Mouse (Mus musculus): Measurements from ENCODE around the gene Hecw2. TPM values are rescaled to one million over a fixed set of nuclear protein-coding genes. Genes with fewer than 3 reads are reported as not detected.

The Hecw2 gene
- total and polyA plus RNA-seq, 2 experiments from 2014 or later, result 4.6 to 15.4 TPM

DNA sequence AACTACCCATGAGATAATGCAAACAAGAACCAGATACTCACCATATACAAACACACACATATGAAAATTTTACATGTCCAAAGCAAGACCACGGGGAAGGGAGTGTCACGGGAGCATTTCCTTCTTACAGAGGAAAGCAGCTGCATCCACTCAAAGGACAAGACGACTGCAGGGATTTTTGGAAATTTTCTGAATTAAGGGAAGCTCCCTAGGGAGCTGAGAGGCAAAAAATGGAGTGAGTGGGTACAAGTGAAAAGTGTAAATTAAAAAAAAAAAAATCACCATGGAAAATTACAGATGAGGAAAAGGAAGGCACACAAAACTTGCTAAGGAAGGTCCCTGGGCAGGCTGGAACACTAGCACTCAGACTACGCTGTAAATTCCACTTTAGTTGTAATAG is 353.9 kb downstream of the Hecw2 start:
- DNase-seq, result no peak
- WGBS, result 72% methylated on average over 4 of the region's 4 CpGs
- no peak overlapping the region for H3K27ac ChIP-seq (ENCODE audit: low read depth, low read length)
- no peaks in the 10 kb centered on the region for H3K36me3 ChIP-seq (ENCODE audit: insufficient read depth)
- H3K4me1 ChIP-seq (ENCODE audit: insufficient read depth), result no peaks in the 10 kb centered on the region
- no peaks in the 10 kb centered on the region for H3K27me3 ChIP-seq (ENCODE audit: insufficient read depth, low read length)
- no peaks in the 10 kb centered on the region for H3K9me3 ChIP-seq (ENCODE audit: low read length)
- TF ChIP-seq CTCF (IDR thresholded peaks at IDR 0.05; ENCODE audit: low read depth), result no peak
- H3K4me2 ChIP-seq (ENCODE audit: low read depth), result no peak overlapping the region
- no peak overlapping the region for H3K9ac ChIP-seq
- no peak overlapping the region for H3K4me3 ChIP-seq (ENCODE audit: low read depth, low read length)
- no peak for ATAC-seq

DNA sequence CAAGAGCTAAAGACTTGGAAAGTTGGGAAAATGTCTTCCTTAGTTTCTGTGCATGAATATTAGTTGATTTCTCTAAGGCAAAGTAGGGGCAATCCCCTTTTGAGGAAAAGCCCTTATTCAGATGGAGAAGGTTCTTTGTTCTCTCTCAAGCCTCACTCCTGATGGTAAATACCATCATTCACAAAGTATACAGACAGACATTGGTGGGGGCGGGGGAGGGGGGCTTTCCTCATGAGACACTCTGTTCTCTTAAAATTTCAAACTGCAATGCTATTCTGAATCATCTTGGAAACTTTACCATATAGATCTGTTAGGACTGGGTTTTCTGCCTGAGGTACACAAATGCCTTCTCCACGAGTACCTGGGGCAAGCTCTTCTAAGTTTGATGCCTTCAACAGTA is 355.6 kb downstream of the Hecw2 start:
- H3K9me3 ChIP-seq (ENCODE audit: low read length), result no peaks in the 10 kb centered on the region
- no peak overlapping the region for H3K9ac ChIP-seq
- no peak for DNase-seq
- 71% methylated on average over 2 of the region's 2 CpGs for WGBS
- H3K4me2 ChIP-seq (ENCODE audit: low read depth), result no peak overlapping the region
- no peaks in the 10 kb centered on the region for H3K36me3 ChIP-seq (ENCODE audit: insufficient read depth)
- H3K4me3 ChIP-seq (ENCODE audit: low read depth, low read length), result no peak overlapping the region
- TF ChIP-seq CTCF (IDR thresholded peaks at IDR 0.05; ENCODE audit: low read depth), result no peak
- ATAC-seq, result no peak
- H3K4me1 ChIP-seq (ENCODE audit: insufficient read depth), result no peaks in the 10 kb centered on the region
- H3K27me3 ChIP-seq (ENCODE audit: insufficient read depth, low read length), result no peaks in the 10 kb centered on the region
- no peak overlapping the region for H3K27ac ChIP-seq (ENCODE audit: low read depth, low read length)

DNA sequence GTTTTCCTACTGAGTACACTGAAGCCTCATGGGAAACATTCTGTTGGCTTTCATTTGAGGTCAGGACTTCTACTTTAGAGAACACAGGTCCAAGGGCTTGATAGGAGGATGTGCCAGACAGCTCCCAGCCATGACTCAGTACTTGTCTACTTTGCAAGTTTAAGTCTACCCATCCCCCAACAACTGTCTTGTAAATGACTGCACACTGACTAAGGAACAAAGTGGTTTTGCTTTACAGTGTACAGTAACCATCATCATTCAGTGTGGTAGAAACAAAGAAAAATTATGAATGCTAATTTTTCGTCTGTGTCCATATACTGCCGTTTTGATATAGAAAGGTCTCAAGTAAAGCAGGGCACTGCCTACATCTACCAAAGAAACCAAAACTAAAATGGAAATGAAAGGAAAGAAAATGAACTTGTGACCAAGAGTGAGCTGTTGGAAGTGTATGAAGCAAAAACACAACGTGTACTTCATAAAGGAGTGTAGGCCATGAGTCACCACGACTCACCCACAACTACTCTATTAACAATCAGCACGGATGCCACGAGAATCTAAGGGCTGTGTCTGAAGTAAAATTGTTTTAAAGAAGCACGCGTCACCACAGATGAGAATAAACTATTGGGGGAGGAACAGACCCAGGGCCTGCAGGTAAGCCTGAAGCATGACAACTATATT is 356.6 kb downstream of the Hecw2 start:
- DNase-seq, result no peak
- H3K4me2 ChIP-seq (ENCODE audit: low read depth), result no peak overlapping the region
- no peak overlapping the region for H3K9ac ChIP-seq
- ATAC-seq, result no peak
- no peak overlapping the region for H3K4me3 ChIP-seq (ENCODE audit: low read depth, low read length)
- TF ChIP-seq CTCF (IDR thresholded peaks at IDR 0.05; ENCODE audit: low read depth), result no peak
- H3K27me3 ChIP-seq (ENCODE audit: insufficient read depth, low read length), result no peaks in the 10 kb centered on the region
- H3K4me1 ChIP-seq (ENCODE audit: insufficient read depth), result no peaks in the 10 kb centered on the region
- H3K27ac ChIP-seq (ENCODE audit: low read depth, low read length), result no peak overlapping the region
- WGBS, result 93% methylated on average over 8 of the region's 8 CpGs
- no peaks in the 10 kb centered on the region for H3K9me3 ChIP-seq (ENCODE audit: low read length)
- no peaks in the 10 kb centered on the region for H3K36me3 ChIP-seq (ENCODE audit: insufficient read depth)

DNA sequence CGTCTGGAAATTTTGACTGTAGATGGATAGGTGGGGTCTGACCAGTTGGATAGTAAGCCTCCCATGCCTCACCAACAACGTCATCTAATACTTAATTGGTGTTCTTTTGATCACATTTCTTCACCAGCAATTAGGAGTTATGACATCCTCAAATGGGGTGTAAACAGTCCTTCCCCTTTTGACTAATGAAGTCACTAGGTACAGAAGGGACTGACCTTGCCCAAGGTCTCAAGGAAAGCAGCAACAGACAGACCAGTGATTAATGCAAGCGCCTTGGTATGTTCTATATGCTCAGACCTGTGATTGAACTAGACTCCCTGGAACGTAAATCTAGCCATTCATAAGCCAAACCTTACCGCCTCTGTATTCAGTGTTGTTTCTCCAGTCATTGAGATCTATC is 364.7 kb downstream of the Hecw2 start:
- WGBS, result 85% methylated on average over 5 of the region's 5 CpGs
- no peaks in the 10 kb centered on the region for H3K27me3 ChIP-seq (ENCODE audit: insufficient read depth, low read length)
- no peak overlapping the region for H3K27ac ChIP-seq (ENCODE audit: low read depth, low read length)
- H3K9me3 ChIP-seq (ENCODE audit: low read length), result no peaks in the 10 kb centered on the region
- H3K36me3 ChIP-seq (ENCODE audit: insufficient read depth), result peaks cover 9% of the 10 kb centered on the region
- no peak for ATAC-seq
- no peak overlapping the region for H3K9ac ChIP-seq
- H3K4me2 ChIP-seq (ENCODE audit: low read depth), result no peak overlapping the region
- no peaks in the 10 kb centered on the region for H3K4me1 ChIP-seq (ENCODE audit: insufficient read depth)
- H3K4me3 ChIP-seq (ENCODE audit: low read depth, low read length), result no peak overlapping the region
- no peak for TF ChIP-seq CTCF (IDR thresholded peaks at IDR 0.05; ENCODE audit: low read depth)
- DNase-seq, result no peak

DNA sequence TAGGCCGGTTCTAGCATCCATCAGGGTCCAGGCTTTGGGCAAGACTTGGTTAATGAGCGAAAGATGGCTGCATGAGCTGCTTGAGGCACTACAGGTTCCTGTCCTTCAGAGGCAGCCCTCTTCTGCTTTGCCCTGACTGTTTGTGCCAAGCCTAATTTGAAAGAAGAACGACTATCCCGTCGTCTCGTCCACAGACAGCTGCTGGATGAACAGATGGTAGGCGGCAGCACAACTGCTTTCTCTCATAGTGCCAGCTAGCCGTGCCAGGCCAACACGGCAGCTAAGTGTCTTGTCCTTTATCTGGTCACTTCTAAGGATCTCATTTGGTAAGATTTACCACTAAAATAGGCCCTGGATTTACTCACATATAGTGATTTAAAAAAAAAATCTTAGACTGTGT is 365.9 kb downstream of the Hecw2 start:
- H3K27ac ChIP-seq (ENCODE audit: low read depth, low read length), result no peak overlapping the region
- ATAC-seq, result no peak
- 47% methylated on average over 9 of the region's 9 CpGs for WGBS

GRCm38 (mm10) chr1:53824446-53825337 is 370.3 kb downstream of the Hecw2 start:
- Histone ChIP-seq H3K9me3 (ENCODE audit: low read length) (no peaks in the 10 kb centered on the region), H3K36me3 (ENCODE audit: insufficient read depth) (no peaks in the 10 kb centered on the region), H3K9ac (no peak overlapping the region), H3K4me2 (ENCODE audit: low read depth) (no peak overlapping the region), H3K27me3 (ENCODE audit: insufficient read depth, low read length) (no peaks in the 10 kb centered on the region), H3K4me3 (ENCODE audit: low read depth, low read length) (no peak overlapping the region), H3K27ac (ENCODE audit: low read depth, low read length) (no peak overlapping the region), H3K4me1 (ENCODE audit: insufficient read depth) (peaks cover 10% of the 10 kb centered on the region)
- DNase-seq (no peak), ATAC-seq (no peak)
- 79% methylated on average over 9 of the region's 9 CpGs for WGBS
- no peak for TF ChIP-seq CTCF (IDR thresholded peaks at IDR 0.05; ENCODE audit: low read depth)

More for the DNA sequence above, 365.9 kb downstream of the Hecw2 start:
- no peak overlapping the region for H3K9ac ChIP-seq
- H3K4me3 ChIP-seq (ENCODE audit: low read depth, low read length), result no peak overlapping the region
- no peak for DNase-seq
- no peaks in the 10 kb centered on the region for H3K9me3 ChIP-seq (ENCODE audit: low read length)
- H3K4me2 ChIP-seq (ENCODE audit: low read depth), result no peak overlapping the region
- no peaks in the 10 kb centered on the region for H3K27me3 ChIP-seq (ENCODE audit: insufficient read depth, low read length)
- no peak for TF ChIP-seq CTCF (IDR thresholded peaks at IDR 0.05; ENCODE audit: low read depth)
- peaks cover 9% of the 10 kb centered on the region for H3K36me3 ChIP-seq (ENCODE audit: insufficient read depth)
- peaks cover 1% of the 10 kb centered on the region for H3K4me1 ChIP-seq (ENCODE audit: insufficient read depth)
